Mouse (Mus musculus) ovary, adult 18-20 months (tissue): ENCODE measurements around the gene Gm28230.

Source experiments
- DNase-seq: peaks from one replicate; pipeline ENCODE4 v3.0.0; 2022; ENCODE audit warnings: low spot score, mixed read lengths

Gm28230 gene

GRCm38 (mm10) chr2:74763976-74764375, 37.4 kb downstream of the Gm28230 start:
- DNase-seq = no peak

DNA sequence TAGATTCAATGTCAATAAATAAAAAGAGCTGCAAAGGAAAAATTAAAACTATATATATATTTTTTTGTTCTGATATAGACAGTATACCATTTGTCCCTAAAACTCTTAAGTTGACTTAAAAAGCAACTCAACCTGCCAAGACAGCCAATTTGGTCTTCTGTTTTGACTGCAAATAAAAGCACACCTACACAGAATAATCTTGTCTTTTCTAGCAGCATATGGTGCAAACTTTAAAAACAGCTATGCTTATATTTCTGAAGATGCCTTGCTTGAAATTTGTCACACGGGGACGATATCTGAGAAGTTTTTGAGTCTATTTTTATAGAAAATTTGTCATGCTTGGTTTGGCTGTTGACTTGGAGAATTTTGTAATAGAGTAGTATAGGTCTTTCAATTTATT, 47.8 kb downstream of the Gm28230 start:
- no peak for DNase-seq

DNA sequence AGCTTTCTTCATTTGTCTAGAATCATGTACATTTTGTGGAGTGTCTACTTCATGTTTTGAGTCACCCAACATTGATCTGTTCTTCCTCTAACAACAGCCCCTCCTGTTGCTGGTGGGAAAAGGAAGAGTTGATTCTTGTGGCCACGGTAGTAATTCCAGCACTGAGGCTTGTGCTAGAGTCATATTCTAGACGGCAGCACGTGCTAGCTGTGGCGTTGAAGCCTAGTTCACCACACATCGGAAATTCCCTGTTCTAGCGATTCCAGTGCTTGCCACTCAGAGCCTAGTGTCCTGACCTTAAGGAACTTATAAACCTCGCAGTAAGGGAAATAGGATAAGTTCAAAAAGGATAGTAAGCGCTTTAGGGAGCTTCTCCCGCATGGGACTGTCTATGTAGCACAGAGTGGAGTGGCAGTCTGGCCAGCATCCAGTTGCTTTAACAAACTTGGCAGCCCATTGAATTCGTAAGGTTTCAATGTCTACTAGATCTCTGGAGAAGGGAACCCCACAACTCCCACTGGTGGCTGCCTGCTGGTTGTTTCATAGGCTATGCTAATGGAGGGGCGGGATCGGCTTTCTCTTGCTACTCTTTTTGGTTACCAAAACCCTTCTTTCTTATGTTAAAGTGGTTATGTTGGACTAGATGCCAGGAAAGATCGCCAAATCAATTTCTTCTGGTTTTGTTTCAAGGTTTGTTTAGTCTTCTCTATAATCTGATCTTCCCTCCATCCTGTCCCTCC, 51.2 kb downstream of the Gm28230 start:
- no peak for DNase-seq

GRCm38 (mm10) chr2:74781386-74781785, 54.9 kb downstream of the Gm28230 start:
- no peak for DNase-seq

GRCm38 (mm10) chr2:74795531-74795930, 69.0 kb downstream of the Gm28230 start:
- DNase-seq = no peak
